Mouse (Mus musculus) retina, postnatal 1 day (tissue): Measurements from ENCODE around the gene Olfr918.
A peak's percentile ranks its signal among the peaks of the same experiment; 100 is the strongest.

Experiments used
- DNase-seq: peaks from one replicate; pipeline ENCODE4 v3.0.0-alpha.2; 2012

Gene Olfr918

GRCm38 (mm10) chr9:38674501-38674900 is at the start of gene Olfr918:
Olfr918 (minus strand) TSS chr9:38674601.
- no peak for DNase-seq

- no peak for DNase-seq
Measured at GRCm38 (mm10) chr9:38724044-38724443, 49.6 kb upstream of the Olfr918 start.

- DNase-seq, result peak; percentile 43
Measured at GRCm38 (mm10) chr9:38718927-38719441, 44.6 kb upstream of the Olfr918 start.

- DNase-seq, result peak; percentile 67
Measured at GRCm38 (mm10) chr9:38718102-38718501, 43.7 kb upstream of the Olfr918 start, which contains the start of gene Vwa5a. Vwa5a (plus strand) TSS chr9:38718268.

GRCm38 (mm10) chr9:38672887-38673286 is 1.5 kb downstream of the Olfr918 start:
- no peak for DNase-seq

GRCm38 (mm10) chr9:38665742-38666141 is 8.7 kb downstream of the Olfr918 start, which contains the start of gene Olfr917:
Olfr917 (minus strand) TSS chr9:38665842.
- no peak for DNase-seq

- no peak for DNase-seq
Measured at GRCm38 (mm10) chr9:38659775-38660174, 14.6 kb downstream of the Olfr918 start, which contains the start of gene Olfr916. Olfr916 (minus strand) TSS chr9:38659875.

- DNase-seq, result no peak
Measured at GRCm38 (mm10) chr9:38632406-38632805, 42.0 kb downstream of the Olfr918 start.
